Mouse (Mus musculus): Measurements from ENCODE around the gene Dirc2.

Gene Dirc2

GRCm38 (mm10) chr16:35768785-35769642 is at the start of gene Dirc2:
Gene Dirc2, minus strand, starts transcription at chr16:35769356.
- peak; percentile 69 for DNase-seq (ENCODE audit: low spot score)

- peak; percentile 73 for DNase-seq (ENCODE audit: low spot score)
Measured at GRCm38 (mm10) chr16:35817255-35818089, 48.3 kb upstream of the Dirc2 start.

GRCm38 (mm10) chr16:35813119-35813518 is 44.0 kb upstream of the Dirc2 start:
- DNase-seq (ENCODE audit: low spot score), result no peak

- no peak for DNase-seq (ENCODE audit: low spot score)
Measured at GRCm38 (mm10) chr16:35808838-35809237, 39.7 kb upstream of the Dirc2 start.

GRCm38 (mm10) chr16:35807663-35807992 is 38.5 kb upstream of the Dirc2 start:
- DNase-seq (ENCODE audit: low spot score), result no peak

GRCm38 (mm10) chr16:35806973-35807662 is 38.0 kb upstream of the Dirc2 start:
- no peak for DNase-seq (ENCODE audit: low spot score)

- no peak for DNase-seq (ENCODE audit: low spot score)
Measured at GRCm38 (mm10) chr16:35803723-35804122, 34.6 kb upstream of the Dirc2 start.

GRCm38 (mm10) chr16:35802163-35802562 is 33.0 kb upstream of the Dirc2 start:
- DNase-seq (ENCODE audit: low spot score), result no peak

GRCm38 (mm10) chr16:35791962-35792521 is 22.9 kb upstream of the Dirc2 start:
- DNase-seq (ENCODE audit: low spot score), result no peak

GRCm38 (mm10) chr16:35788330-35788729 is 19.2 kb upstream of the Dirc2 start:
- DNase-seq (ENCODE audit: low spot score), result no peak

GRCm38 (mm10) chr16:35787568-35788189 is 18.5 kb upstream of the Dirc2 start:
- no peak for DNase-seq (ENCODE audit: low spot score)

GRCm38 (mm10) chr16:35787163-35787562 is 18.0 kb upstream of the Dirc2 start:
- no peak for DNase-seq (ENCODE audit: low spot score)

- DNase-seq (ENCODE audit: low spot score), result no peak
Measured at GRCm38 (mm10) chr16:35784134-35784725, 15.1 kb upstream of the Dirc2 start.

- DNase-seq (ENCODE audit: low spot score), result no peak
Measured at GRCm38 (mm10) chr16:35783207-35783573, 14.0 kb upstream of the Dirc2 start.

- DNase-seq (ENCODE audit: low spot score), result no peak
Measured at GRCm38 (mm10) chr16:35782451-35783206, 13.5 kb upstream of the Dirc2 start.

- DNase-seq (ENCODE audit: low spot score), result no peak
Measured at GRCm38 (mm10) chr16:35781651-35782050, 12.5 kb upstream of the Dirc2 start.

GRCm38 (mm10) chr16:35781096-35781495 is 11.9 kb upstream of the Dirc2 start:
- DNase-seq (ENCODE audit: low spot score), result no peak

- DNase-seq (ENCODE audit: low spot score), result no peak
Measured at GRCm38 (mm10) chr16:35779681-35780080, 10.5 kb upstream of the Dirc2 start.

- no peak for DNase-seq (ENCODE audit: low spot score)
Measured at GRCm38 (mm10) chr16:35777768-35778167, 8.6 kb upstream of the Dirc2 start.

GRCm38 (mm10) chr16:35776737-35777136 is 7.6 kb upstream of the Dirc2 start:
- no peak for DNase-seq (ENCODE audit: low spot score)

- DNase-seq (ENCODE audit: low spot score), result no peak
Measured at GRCm38 (mm10) chr16:35775835-35776234, 6.7 kb upstream of the Dirc2 start.
